Mouse (Mus musculus) T-helper 1 cell (primary cell): ENCODE measurements around the gene Gad2.

Experiments
- in situ Hi-C: fragments of 300-600 bp; cut with MboI, MseI; formaldehyde crosslinking; loops from one replicate; pipeline ENCODE4 v1.15.1; 2025; ENCODE audit warnings: high pct_unique_total_duplicates

The Gad2 gene

GRCm38 (mm10) chr2:22621828-22622731 lies at the start of gene Gad2:
TSS of gene Gad2 (plus strand) at chr2:22622205.
- in situ Hi-C loops = loop anchor here (5.0 kb wide), 1 partner anchor 100 kb away; no protein-coding TSS in a partner anchor

- in situ Hi-C loops = loop anchor here (10.0 kb wide), 1 partner anchor 603 kb away; no protein-coding TSS in a partner anchor
Observed at GRCm38 (mm10) chr2:22587469-22588169, 34.4 kb upstream of the Gad2 start.

DNA sequence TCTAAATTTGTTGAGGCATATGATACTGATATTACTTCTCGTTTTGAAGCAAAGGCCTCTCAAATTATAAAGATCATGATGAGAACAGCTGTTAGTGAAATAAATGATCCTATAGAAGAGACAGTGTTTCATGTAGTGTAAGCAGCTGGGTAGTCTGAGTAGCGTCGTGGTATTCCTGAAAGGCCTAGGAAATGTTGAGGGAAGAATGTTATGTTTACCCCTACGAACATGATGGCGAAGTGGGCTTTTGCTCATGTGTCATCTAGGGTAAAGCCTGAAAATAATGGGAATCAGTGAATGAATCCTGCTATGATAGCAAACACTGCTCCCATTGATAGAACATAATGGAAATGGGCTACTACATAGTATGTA lies 33.8 kb upstream of the Gad2 start:
- in situ Hi-C loops = loop anchor here (10.0 kb wide), 1 partner anchor 603 kb away; no protein-coding TSS in a partner anchor

- in situ Hi-C loops = loop anchor here (10.0 kb wide), 1 partner anchor 604 kb away; no protein-coding TSS in a partner anchor
Observed at GRCm38 (mm10) chr2:22588673-22589381, 33.2 kb upstream of the Gad2 start.

GRCm38 (mm10) chr2:22589382-22590205 lies 32.4 kb upstream of the Gad2 start:
- in situ Hi-C loops = loop anchor here (10.0 kb wide), 1 partner anchor 605 kb away; no protein-coding TSS in a partner anchor

DNA sequence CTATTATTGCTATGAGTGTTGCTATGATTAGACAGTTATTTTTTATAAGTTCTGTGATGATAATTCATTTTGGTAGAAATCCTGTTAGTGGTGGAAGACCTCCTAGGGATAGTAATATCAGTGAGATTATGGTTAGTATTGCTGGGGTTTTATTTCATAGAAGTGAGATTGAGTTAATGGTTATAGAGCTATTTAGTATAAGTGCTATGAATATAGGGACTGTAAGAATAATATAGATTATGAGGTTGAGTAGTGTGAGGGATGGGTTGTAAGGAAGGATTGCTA lies 31.9 kb upstream of the Gad2 start:
- in situ Hi-C loops = no loop called here

DNA sequence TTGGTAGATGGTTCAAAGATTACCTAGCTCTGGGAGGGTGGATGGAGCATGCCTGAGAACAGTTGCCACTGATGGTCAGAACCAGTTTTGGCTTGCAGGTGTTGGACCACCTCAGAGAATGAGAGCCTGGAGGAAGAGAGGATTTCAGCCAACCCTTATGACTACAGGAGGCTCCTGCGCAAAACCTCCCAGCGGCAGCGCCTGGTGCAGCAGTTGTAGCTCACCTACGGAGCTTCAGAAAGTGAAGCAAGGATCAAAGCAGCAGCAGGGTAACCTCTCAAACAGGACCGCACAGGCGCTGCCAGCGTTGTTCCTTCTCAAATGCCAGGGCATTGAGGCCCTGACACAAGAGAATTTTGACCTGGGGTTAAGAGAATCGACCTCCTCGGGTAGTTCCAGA lies 4.1 kb upstream of the Gad2 start:
- in situ Hi-C loops = loop anchor here (10.0 kb wide), 1 partner anchor 673 kb away; no protein-coding TSS in a partner anchor

GRCm38 (mm10) chr2:22619416-22619815 lies 2.6 kb upstream of the Gad2 start:
- in situ Hi-C loops = loop anchor here (10.0 kb wide), 1 partner anchor 675 kb away; no protein-coding TSS in a partner anchor

DNA sequence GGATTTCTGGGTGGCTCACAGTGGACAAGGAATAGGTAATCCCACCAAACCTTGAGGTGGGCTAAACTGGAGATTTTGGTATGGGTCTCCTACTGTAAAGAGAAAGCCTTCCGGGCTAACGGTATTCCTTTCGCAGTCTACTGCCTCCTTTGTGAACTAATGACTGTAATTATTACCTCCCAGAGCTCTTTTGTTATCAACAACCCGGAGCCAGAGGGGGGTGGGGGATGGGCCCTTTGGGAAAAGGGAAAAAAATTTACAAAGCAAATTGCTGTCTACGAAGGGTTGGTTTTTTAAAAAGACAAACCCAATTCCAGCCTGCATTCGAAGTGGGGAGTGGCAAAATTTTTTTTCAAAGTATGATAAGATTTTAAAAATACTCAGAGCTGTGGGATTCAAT lies 2.0 kb upstream of the Gad2 start:
- in situ Hi-C loops = loop anchor here (5.0 kb wide), 1 partner anchor 102 kb away; no protein-coding TSS in a partner anchor

- in situ Hi-C loops = loop anchor here (5.0 kb wide), 1 partner anchor 102 kb away; no protein-coding TSS in a partner anchor
Observed at GRCm38 (mm10) chr2:22620534-22620933, 1.5 kb upstream of the Gad2 start.

DNA sequence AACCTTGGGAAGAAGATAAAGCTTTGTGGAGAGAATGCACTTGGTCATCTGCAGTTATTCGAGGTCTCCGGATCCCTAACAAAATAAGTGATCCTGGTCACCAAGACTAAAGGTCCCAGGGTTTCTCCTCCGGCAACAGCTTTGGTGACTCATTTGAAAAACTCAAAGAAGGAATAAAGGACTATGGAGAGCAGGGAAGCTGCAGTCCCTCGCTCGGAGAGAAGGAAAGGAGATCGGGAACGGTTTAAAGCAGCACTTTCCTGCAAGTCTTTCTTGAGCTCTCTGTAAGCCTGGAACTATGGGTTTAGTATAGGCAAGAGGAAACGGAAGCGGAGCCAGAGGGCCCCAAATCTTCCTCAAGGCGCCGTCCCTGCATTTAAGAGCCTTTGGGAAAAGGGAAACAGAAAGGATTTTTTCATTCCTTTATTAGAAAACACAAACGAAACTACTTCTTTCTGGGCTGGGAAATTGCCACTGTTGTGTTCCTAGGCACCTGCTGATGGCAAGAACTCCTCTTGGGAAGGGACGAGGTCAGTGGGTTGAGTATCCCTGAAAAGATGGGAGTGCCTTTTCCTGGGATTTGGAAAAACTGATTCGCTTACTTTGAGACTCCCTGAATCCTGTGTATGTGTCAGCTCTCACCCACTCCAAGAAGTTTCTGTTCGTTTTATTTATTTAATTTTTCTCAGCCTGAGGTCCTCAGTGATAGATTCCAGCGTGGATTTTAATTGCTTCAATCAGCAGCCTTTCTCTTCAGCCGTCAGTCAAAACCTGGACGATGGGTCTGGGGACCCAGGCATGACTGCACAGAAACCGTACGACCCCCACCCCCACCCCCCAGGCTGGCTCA lies 802 bp upstream of the Gad2 start:
- in situ Hi-C loops = loop anchor here (5.0 kb wide), 1 partner anchor 101 kb away; no protein-coding TSS in a partner anchor

- in situ Hi-C loops = loop anchor here (5.0 kb wide), 1 partner anchor 99 kb away; no protein-coding TSS in a partner anchor
Observed at GRCm38 (mm10) chr2:22623111-22624070, 1.4 kb downstream of the Gad2 start.

DNA sequence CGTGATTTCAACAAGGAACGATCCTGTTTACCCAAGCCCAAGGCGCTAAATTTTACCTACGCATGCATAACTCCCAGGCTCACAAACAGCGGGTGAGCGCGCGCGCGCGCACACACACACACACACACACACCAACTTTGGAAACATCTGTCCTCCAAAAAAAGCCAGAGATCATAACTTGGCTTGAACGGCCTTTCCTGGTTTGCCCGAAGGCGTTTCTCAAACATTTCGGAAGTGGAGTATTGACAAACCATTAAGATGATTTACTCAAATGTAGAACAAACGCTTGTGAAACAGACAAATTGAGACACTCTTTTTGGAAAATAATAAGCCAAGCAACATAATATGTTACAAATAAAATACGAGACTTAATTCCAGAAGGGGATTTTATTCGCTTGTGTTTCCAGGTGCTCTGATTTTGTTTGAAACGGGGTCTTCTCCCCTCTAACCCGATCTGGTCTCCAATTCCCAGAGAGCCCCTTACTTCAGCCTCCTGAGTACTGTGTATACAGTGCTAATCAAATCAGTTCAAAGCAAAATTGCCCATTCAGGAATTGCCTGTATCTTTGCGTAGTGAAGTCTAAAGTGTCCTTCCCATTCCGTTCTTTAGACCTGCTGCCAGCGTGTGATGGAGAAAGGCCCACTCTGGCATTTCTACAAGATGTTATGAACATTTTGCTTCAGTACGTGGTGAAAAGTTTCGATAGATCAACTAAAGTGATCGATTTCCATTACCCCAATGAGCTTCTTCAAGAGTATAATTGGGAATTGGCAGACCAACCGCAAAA lies 2.4 kb downstream of the Gad2 start:
- in situ Hi-C loops = loop anchor here (5.0 kb wide), 1 partner anchor 98 kb away; no protein-coding TSS in a partner anchor

DNA sequence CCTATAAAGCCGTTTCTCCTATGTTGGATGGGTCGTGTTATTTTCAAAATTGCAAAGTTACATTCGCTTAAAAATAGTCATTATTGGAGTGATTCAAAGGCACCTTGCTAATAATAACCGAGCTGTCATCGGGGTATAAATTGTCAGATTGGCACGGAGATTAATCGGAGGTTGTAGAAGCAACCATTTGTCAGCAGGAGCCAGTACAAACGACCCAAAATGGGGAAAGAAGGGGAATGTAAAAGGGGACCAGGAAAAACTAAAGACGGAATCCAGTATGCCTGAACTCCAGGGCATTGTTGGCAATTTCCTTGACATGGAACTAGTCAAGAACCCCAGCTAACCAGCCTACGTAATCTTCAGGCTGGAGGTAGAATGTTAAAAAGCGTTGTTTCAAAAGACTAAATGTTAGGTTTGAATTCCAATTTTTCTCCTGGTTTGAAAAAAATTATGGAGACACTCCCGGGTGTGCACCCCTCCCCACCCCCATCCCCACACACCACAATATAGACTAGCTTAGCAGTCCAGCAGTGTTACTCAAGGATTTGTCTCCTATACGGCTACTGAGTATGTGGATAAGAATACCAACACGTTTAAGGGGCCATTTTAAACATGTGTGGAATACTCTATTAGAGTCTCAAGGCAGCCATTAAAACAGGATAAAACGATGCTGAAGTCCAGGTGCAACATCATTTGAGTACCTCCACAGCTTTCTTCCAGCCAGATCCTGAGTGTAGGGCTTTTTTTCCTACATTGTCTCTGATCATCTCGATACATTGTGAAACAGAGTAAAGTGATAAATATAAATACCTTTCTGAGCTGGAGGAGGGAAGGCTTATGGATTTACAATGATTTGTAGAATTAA lies 3.3 kb downstream of the Gad2 start:
- in situ Hi-C loops = no loop called here

DNA sequence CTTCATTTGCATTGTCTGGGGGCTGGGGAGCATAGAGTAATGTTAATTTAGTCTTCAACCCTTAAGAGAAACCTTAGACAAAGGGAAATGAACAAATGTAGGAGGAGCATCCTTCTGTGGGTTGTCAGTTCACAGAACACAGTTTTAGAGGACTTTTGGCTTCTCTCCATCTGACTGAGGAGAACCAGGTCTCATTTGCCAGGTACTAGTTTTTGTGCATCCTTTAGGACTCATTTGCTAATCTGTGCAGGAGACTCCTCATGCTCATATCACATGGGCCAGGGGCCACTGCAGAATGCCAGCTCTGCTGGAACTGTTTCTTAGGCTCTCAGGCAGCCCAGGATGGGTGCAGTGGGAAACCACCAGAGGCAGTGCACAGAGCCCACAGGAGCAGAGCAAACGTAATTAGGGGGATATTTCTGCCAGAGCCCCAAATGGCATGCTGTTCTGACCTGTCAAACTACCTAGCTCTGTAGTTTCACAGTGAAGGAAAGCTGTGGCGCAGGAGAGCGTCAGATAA lies 5.2 kb downstream of the Gad2 start:
- in situ Hi-C loops = no loop called here

- in situ Hi-C loops = no loop called here
Observed at GRCm38 (mm10) chr2:22627819-22628432, 5.9 kb downstream of the Gad2 start.
